Mouse (Mus musculus) limb, embryonic 13.5 days (tissue): ENCODE data around the gene Epop. TPM values are rescaled to one million over a fixed set of nuclear protein-coding genes. Genes with fewer than 3 reads are reported as not detected.
"Not testable (repeated sequence)": the region's sequence is repeated elsewhere in the genome, so short reads cannot be mapped to it uniquely, and the experiment has no call there.

Experiments used
- ATAC-seq: fragments of 200-750 bp; cut with Nextera tagmentation; 2 replicates; pipeline ENCODE4 v1.8.0; 2017; ENCODE audit warnings: low read depth, moderate number of reproducible peaks, moderate TSS enrichment; ENCODE audit not compliant: low FRiP score
- H3K27ac ChIP-seq: fragments of 300-500 bp; sonication (generic); 2 replicates; pipeline ENCODE4 v1.5.1; 2015; ENCODE audit warnings: inconsistent platforms, mild to moderate bottlenecking, moderate library complexity
- H3K27me3 ChIP-seq: fragments of 300-500 bp; sonication (generic); 2 replicates; pipeline ENCODE4 v1.6.1; 2015; ENCODE audit warnings: mild to moderate bottlenecking, inconsistent platforms
- H3K36me3 ChIP-seq: fragments of 300-500 bp; sonication (generic); 2 replicates; pipeline ENCODE4 v1.6.1; 2015; ENCODE audit warnings: inconsistent platforms, mild to moderate bottlenecking, moderate library complexity
- H3K4me1 ChIP-seq: fragments of 300-500 bp; sonication (generic); 2 replicates; pipeline ENCODE4 v1.6.1; 2015; ENCODE audit warnings: inconsistent platforms
- H3K4me2 ChIP-seq: fragments of 300-500 bp; sonication (generic); replicated peaks from 2 replicates; pipeline ENCODE4 v1.6.1; 2015; ENCODE audit warnings: inconsistent platforms, mild to moderate bottlenecking, moderate library complexity
- H3K4me3 ChIP-seq: fragments of 300-500 bp; sonication (generic); 2 replicates; pipeline ENCODE4 v1.5.1; 2015; ENCODE audit warnings: moderate library complexity, mild to moderate bottlenecking, inconsistent platforms
- H3K9ac ChIP-seq: fragments of 300-500 bp; sonication (generic); 2 replicates; pipeline ENCODE4 v1.6.1; 2015; ENCODE audit warnings: mild to moderate bottlenecking, inconsistent platforms
- H3K9me3 ChIP-seq: fragments of 300-500 bp; sonication (generic); 2 replicates; pipeline ENCODE4 v1.6.1; 2016; ENCODE audit warnings: inconsistent platforms
- WGBS: fragments of 180-500 bp; shearing (Covaris S2); methylation state at CpG from one replicate; pipeline ENCODE4 v1.1.7; 2015; 5-methylcytosine and 5-hydroxymethylcytosine counted together
- polyA plus RNA-seq: library from polyadenylated mRNA; unstranded; fragments of >200 nt; fragmentation: Nextera tagmentation; extraction: Ambion mirVana; gene quantifications from 2 replicates; pipeline ENCODE4 v1.2.1, GENCODE M21; 2015

Epop gene
- polyA plus RNA-seq, 1 experiment from 2014 or later: 4.6 TPM

DNA sequence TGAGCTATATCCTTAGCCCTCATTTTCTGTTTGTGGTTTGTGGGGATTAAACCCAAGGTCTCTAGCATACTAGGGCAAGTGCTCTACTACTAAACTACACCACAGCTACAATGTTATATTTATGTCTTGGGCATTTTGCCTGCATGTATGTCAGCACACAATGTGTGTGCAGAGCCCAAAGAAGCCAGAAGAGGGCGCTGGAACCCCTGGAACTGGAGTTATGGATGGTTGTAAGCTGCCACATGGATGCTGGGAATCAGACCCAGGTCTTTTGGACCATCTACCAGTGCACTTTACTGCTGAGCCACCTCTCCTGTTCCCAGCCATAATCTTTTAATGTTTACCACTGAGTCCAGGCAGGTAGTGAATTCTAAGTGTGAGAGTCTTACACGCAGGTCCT is 13.2 kb upstream of the Epop start:
- Histone ChIP-seq H3K36me3 (no peaks in the 10 kb centered on the region), H3K4me3 (no peak overlapping the region), H3K4me2 (no peak overlapping the region), H3K9me3 (no peaks in the 10 kb centered on the region), H3K27me3 (no peaks in the 10 kb centered on the region), H3K27ac (no peak overlapping the region), H3K9ac (no peak overlapping the region), H3K4me1 (no peaks in the 10 kb centered on the region)
- 46% methylated on average over 2 of the region's 2 CpGs for WGBS
- no peak for ATAC-seq

DNA sequence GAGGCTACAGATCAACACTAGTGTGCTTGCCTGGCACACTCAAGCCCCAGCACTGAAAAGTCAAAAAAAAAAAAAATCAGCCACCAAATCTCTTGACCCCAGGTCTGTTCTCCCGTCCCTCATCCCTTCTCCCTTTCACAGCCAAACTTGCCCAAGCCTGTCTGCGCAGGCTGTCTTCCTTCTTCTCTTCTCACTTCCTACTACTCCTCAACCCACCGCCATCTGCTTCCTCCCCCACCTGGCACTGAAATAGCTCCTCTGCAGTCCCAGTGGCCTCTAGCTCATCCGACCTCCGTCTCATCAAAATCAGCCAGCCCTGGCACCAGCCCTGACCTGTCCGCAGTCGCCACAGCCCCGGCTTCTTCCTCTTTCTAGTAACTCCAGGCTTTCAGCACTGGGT is 12.2 kb upstream of the Epop start:
- WGBS: 63% methylated on average over 8 of the region's 8 CpGs
- Histone ChIP-seq H3K27ac (no peak overlapping the region), H3K9ac (no peak overlapping the region), H3K9me3 (no peaks in the 10 kb centered on the region), H3K4me2 (no peak overlapping the region), H3K4me1 (no peaks in the 10 kb centered on the region), H3K4me3 (no peak overlapping the region), H3K36me3 (no peaks in the 10 kb centered on the region), H3K27me3 (no peaks in the 10 kb centered on the region)
- ATAC-seq: no peak

DNA sequence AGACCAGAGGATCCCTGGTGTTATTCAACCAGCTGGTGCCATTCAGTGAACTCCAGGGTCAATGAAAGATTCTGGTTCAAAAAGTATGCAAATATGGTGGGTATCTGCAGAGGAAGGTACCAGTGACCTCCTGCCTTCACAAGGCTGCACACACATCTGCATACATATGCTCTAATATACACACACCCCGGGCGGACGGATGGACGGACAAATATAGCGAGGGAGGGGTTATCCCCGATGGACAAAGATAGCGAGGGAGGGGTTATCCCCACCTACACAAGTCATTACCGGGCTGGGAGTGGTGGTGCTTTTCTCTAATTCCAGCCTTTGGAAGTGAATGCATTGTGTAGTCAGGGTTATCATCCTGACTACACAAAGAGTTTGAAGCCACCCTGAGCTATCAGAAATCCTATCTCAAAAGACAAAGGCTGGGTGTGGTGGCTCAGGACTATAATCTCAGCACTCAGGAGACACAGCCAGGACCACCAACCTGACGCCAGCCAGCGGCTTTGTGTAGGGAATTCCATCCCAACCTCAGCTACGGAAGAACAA is 6.0 kb upstream of the Epop start:
- Histone ChIP-seq H3K9ac (no peak overlapping the region), H3K4me3 (no peak overlapping the region), H3K4me1 (0 out of 2 replicates have a peak, but pooled peaks cover 3% of the 10 kb centered on the region), H3K36me3 (no peaks in the 10 kb centered on the region), H3K4me2 (no peak overlapping the region), H3K27ac (no peak overlapping the region), H3K27me3 (peaks cover 16% of the 10 kb centered on the region), H3K9me3 (no peaks in the 10 kb centered on the region)
- no peak for ATAC-seq
- 83% methylated on average over 11 of the region's 11 CpGs for WGBS

DNA sequence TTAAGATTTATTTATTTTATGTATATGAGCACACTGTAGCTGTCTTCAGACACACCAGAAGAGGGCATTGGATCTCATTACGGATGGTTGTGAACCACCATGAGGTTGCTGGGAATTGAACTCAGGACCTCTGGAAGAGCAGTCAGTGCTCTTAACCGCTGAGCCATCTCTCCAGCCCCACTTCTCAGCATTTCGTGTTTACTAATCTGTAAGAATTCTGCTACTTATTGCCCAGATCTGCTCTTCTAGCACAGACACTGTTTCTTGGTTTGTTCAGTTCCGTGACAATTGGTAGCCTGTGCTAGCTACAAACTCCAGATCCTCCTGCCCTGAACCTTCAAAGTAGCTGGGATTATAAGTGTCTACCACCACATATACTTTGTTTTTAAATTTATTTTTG is 2.9 kb upstream of the Epop start:
- ATAC-seq, H3K27ac ChIP-seq, H3K36me3 ChIP-seq, H3K9me3 ChIP-seq, H3K4me3 ChIP-seq, H3K4me2 ChIP-seq, H3K9ac ChIP-seq: not testable (repeated sequence)
- peaks cover 19% of the 10 kb centered on the region for H3K4me1 ChIP-seq
- peaks cover 45% of the 10 kb centered on the region for H3K27me3 ChIP-seq
- 88% methylated on average over 4 of the region's 4 CpGs for WGBS

DNA sequence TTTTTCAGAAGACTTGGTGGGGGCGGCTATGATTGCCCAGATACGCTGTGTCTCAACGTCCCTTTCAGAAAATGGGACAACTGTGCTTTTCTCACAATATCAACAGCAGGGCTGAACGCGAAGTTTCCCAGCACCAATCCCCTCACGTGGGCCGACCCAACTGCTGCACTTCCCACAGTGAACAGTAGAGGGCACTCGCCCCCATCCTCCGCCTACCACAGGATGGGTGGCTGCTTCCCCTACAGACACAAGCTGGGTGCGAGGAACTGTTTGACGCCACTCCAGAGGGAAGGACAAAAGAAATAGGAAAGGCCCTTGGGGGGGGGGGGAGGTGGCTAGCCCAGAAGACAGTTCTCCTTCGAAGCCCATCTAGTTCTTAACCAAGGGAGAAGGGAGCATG is 2.4 kb upstream of the Epop start:
- no peak overlapping the region for H3K4me2 ChIP-seq
- H3K9ac ChIP-seq: no peak overlapping the region
- no peaks in the 10 kb centered on the region for H3K36me3 ChIP-seq
- H3K4me1 ChIP-seq: peaks cover 24% of the 10 kb centered on the region
- 4% methylated on average over 12 of the region's 12 CpGs for WGBS
- no peaks in the 10 kb centered on the region for H3K9me3 ChIP-seq
- ATAC-seq: no peak
- no peak overlapping the region for H3K4me3 ChIP-seq
- H3K27me3 ChIP-seq: peaks cover 50% of the 10 kb centered on the region
- no peak overlapping the region for H3K27ac ChIP-seq

DNA sequence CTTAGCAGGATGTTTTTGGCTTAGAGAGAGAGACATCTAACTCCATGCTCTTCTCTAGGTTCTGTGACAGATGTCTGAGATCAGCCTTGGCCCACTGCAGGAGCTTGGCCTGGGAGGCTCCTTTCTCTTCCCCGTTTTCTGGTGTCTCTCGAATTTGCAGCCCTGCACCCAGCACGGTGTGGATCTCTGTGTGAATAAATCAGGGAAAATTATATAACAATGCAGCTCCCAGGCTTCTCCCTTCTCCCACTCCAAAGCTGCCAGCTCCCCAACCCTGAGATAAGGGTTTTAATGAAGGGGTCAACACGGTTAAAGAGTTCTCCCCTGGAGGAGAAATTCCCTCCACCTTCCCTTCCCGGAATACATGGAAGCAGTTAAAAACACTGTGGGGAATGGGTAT is 2.0 kb upstream of the Epop start:
- no peak overlapping the region for H3K4me2 ChIP-seq
- no peaks in the 10 kb centered on the region for H3K36me3 ChIP-seq
- no peaks in the 10 kb centered on the region for H3K9me3 ChIP-seq
- H3K4me1 ChIP-seq: peaks cover 27% of the 10 kb centered on the region
- peaks cover 55% of the 10 kb centered on the region for H3K27me3 ChIP-seq
- no peak overlapping the region for H3K27ac ChIP-seq
- H3K4me3 ChIP-seq: no peak overlapping the region
- ATAC-seq: no peak
- 15% methylated on average over 5 of the region's 5 CpGs for WGBS
- no peak overlapping the region for H3K9ac ChIP-seq

DNA sequence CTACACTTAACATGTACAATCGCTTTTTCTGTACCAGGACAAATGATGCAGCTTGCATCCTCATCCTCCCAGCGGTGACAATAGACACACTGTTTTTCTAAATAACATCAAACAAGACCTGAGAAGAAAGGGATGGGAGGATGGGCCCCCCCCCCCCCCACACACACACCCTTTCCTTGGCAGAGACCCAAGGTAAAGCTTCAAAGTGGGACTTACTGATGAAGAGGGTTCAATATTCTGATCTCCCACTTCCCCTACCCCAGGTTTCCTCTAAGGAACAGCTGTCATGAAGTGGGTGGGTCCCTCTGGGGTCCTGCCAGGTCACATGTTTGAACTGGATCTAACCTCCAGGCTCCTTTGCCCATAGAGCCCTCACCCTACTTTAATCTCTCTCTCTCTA is 1.5 kb upstream of the Epop start:
- WGBS: 46% methylated on average over 2 of the region's 2 CpGs
- no peaks in the 10 kb centered on the region for H3K36me3 ChIP-seq
- H3K9ac ChIP-seq: no peak overlapping the region
- H3K4me3 ChIP-seq: no peak overlapping the region
- H3K27me3 ChIP-seq: peaks cover 59% of the 10 kb centered on the region
- no peak overlapping the region for H3K4me2 ChIP-seq
- no peak for ATAC-seq
- no peaks in the 10 kb centered on the region for H3K9me3 ChIP-seq
- H3K27ac ChIP-seq: no peak overlapping the region
- H3K4me1 ChIP-seq: peaks cover 32% of the 10 kb centered on the region

DNA sequence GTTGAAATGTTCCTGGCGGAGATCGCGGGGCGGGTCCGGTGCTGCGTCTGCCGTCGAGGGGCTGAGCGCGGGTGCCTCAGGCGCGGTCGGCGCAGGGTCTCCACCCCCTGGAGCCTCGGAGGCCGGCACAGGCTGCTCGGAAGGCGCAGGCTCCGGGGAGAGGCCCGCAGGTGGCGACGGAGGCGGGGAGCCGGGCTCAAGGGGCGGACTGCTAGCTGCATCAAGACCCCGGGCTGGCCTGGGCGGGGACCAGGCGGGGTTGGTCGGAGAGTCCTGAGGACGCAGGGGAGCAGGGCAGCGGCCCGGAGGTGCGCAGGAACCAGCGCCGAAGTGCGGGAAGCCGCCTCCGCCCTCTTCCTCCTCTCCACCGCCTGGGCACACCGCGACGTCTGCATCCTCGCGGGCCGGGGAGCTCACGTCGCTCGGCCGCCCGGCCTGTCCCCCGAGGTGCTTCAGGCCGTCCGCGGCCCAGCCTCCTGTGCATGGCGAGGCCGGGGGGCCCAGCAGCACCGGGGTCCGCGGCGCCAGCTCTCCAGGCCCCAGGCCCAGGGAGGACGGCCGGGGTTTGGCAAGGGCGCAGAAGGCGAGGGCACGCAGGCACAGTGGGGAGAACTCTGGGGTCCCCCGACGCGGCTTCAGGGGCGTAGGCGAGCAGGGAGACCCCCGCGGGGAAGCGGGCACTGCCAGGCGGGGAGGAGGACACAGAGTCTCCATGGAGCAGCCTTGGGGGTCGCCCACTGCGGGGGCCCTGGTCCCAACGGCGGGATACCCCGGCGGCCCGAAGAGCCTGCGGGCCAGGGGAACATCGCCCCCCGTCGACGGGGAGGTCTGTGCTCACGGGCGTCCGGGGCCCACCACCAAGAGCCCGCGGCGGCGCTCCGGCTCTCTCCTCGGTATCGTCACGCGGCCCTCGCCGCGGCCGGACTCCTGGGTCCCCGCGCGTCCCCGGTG is 659 bp downstream of the Epop start:
- Histone ChIP-seq H3K9me3 (no peaks in the 10 kb centered on the region), H3K4me1 (peaks cover 33% of the 10 kb centered on the region), H3K4me3 (peak overlapping the region; percentile 71), H3K9ac (peak overlapping the region; percentile 82), H3K27ac (no peak overlapping the region), H3K4me2 (peak overlapping the region; percentile 84), H3K27me3 (peaks cover 81% of the 10 kb centered on the region), H3K36me3 (no peaks in the 10 kb centered on the region)
- ATAC-seq: peak; percentile 24
- WGBS: under 1% methylated on average over 72 of the region's 106 CpGs

DNA sequence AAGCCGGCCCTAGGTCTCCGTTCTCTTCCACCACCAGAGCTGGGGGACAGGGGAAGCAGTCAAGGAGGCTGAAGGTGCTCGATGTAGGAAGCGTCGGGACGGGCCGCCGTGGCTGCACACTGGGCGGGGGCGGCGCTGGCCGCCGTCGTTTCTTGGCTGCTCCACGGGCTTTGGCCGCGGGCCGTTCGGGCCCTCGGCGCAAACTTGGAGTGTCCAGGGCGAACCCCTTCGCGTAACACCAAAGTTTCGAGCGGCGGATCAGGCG is 1.3 kb downstream of the Epop start:
- H3K27ac ChIP-seq: no peak overlapping the region
- peak overlapping the region; percentile 84 for H3K4me2 ChIP-seq
- ATAC-seq: no peak
- peaks cover 88% of the 10 kb centered on the region for H3K27me3 ChIP-seq
- peak overlapping the region; percentile 71 for H3K4me3 ChIP-seq
- no peaks in the 10 kb centered on the region for H3K36me3 ChIP-seq
- H3K9me3 ChIP-seq: no peaks in the 10 kb centered on the region
- under 1% methylated on average over 28 of the region's 28 CpGs for WGBS
- H3K9ac ChIP-seq: peak overlapping the region; percentile 82
- H3K4me1 ChIP-seq: peaks cover 33% of the 10 kb centered on the region

DNA sequence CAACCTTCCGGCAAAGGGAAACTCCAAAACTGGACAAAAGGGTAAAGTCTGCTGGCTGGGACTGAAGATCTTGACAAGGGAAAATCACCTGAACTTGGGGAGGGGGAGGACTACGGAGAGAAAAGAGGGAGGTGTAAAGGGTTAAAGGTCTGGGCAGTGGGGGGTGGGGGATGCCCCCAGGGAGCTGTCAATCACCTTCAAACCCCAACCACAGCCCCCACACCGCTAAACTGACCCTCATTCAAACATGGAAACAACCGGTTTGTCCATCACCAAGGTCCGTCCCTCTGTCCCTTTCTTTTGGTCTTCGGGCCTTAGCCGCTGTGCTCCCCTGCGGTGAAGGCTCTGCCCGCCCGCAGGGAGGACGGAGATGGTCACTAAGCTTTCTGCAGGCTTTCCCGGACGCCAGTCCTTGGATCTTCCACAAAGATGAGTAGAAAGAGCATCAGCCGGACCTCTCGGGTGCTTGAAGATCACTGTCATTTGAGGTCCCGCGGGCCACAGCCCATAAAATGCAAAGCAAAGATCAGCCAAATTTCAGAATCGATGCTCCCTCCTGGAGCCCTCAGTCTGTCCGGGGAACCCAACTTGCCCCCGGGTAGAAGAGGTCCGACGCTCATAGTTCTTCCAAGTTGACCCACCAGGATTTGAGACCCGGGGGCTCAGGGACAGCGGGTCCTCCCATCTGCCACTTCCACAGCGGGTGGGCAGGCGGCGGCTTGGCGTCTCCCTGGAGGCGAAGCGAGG is 1.8 kb downstream of the Epop start:
- peak overlapping the region; percentile 82 for H3K9ac ChIP-seq
- peak overlapping the region; percentile 84 for H3K4me2 ChIP-seq
- no peaks in the 10 kb centered on the region for H3K36me3 ChIP-seq
- H3K9me3 ChIP-seq: no peaks in the 10 kb centered on the region
- peak overlapping the region; percentile 71 for H3K4me3 ChIP-seq
- H3K27ac ChIP-seq: no peak overlapping the region
- H3K4me1 ChIP-seq: peaks cover 33% of the 10 kb centered on the region
- peaks cover 92% of the 10 kb centered on the region for H3K27me3 ChIP-seq
- no peak for ATAC-seq
- WGBS: 5% methylated on average over 30 of the region's 30 CpGs

DNA sequence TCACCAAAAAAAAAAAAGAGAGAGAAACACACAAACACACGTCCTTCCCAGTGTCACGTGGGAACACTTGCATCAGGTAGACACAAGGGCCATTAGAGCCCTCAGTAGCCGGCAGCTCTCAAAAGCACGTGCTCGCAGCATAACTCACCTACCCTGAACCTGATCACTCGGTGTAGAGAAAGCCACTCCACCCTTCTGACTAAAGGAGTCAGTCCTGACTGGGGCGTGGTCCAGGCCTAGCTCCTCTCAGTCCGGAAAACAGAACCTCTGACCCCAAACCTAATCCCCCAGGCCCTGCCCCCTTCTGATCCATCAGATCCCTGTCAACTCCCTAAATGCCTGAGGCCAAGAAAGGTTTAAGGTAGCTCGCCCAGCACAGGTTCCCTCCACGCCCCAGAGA is 2.7 kb downstream of the Epop start:
- WGBS: 9% methylated on average over 10 of the region's 10 CpGs
- Histone ChIP-seq H3K4me3 (peak overlapping the region; percentile 71; the same call in 1 of the 2 replicates), H3K9me3 (no peaks in the 10 kb centered on the region), H3K27me3 (peaks cover 91% of the 10 kb centered on the region), H3K4me2 (peak overlapping the region; percentile 84; the same call in 1 of the 2 replicates), H3K9ac (no peak overlapping the region), H3K4me1 (peaks cover 32% of the 10 kb centered on the region), H3K36me3 (no peaks in the 10 kb centered on the region), H3K27ac (no peak overlapping the region)
- no peak for ATAC-seq

DNA sequence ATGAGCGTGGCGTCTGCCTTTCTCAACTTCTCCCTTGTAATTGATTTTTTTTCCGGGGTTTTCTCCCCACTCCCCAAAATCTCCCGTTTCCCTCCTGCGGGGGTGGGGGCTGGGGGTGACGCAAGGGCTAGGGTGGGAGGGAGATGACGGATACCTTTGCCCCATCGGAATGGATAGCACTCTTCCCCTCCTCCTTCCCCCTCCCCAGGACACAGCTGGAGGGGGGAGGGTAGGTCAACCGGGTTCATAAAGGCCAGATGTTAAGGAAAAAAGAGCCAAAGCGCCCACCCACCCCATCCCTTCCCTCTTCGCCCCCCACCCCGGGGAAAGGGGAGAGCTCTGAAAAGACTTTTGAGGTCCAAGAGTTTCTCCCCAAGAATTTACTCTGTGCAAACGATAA is 3.1 kb downstream of the Epop start:
- Histone ChIP-seq H3K4me2 (no peak overlapping the region), H3K9ac (no peak overlapping the region), H3K4me3 (no peak overlapping the region), H3K4me1 (peaks cover 30% of the 10 kb centered on the region), H3K9me3 (no peaks in the 10 kb centered on the region), H3K27ac (no peak overlapping the region), H3K36me3 (no peaks in the 10 kb centered on the region), H3K27me3 (peaks cover 86% of the 10 kb centered on the region)
- 7% methylated on average over 13 of the region's 13 CpGs for WGBS
- ATAC-seq: no peak
